Mouse (Mus musculus) embryonic fibroblast, embryonic 13.5 days (primary cell): ENCODE data around the gene Creg1. TPM values are rescaled to one million over a fixed set of nuclear protein-coding genes. Genes with fewer than 3 reads are reported as not detected.

Experiments used
- H3K27ac ChIP-seq: 2 replicates; pipeline ENCODE4 v1.5.1; 2012; ENCODE audit warnings: low read length, control low read depth, inconsistent platforms; ENCODE audit not compliant: insufficient read depth
- H3K4me1 ChIP-seq: 2 replicates; pipeline ENCODE4 v1.6.1; 2011; ENCODE audit warnings: low read length; ENCODE audit not compliant: control insufficient read depth, insufficient read depth
- H3K4me3 ChIP-seq: 2 replicates; pipeline ENCODE4 v1.5.1; 2011; ENCODE audit warnings: mild to moderate bottlenecking, control low read depth, low read length; ENCODE audit not compliant: insufficient read depth
- CTCF ChIP-seq: IDR thresholded peaks from 2 replicates; pipeline ENCODE4 v1.5.1; 2011; ENCODE audit warnings: mild to moderate bottlenecking, control low read depth, low read length, moderate library complexity, borderline replicate concordance; ENCODE audit not compliant: insufficient read depth
- POLR2A ChIP-seq: IDR thresholded peaks from 2 replicates; pipeline ENCODE4 v1.6.1; 2011; ENCODE audit warnings: low read depth, mild to moderate bottlenecking, control low read depth, low read length, moderate library complexity
- polyA plus RNA-seq: library from polyadenylated mRNA; stranded (reverse); fragments of >200 nt; gene quantifications from 2 replicates; pipeline ENCODE4 v1.2.4, GENCODE M21; 2011; ENCODE audit warnings: low read depth; ENCODE audit not compliant: missing spikeins, insufficient read length

Gene Creg1
- polyA plus RNA-seq, 1 experiment = 37.5 TPM

DNA sequence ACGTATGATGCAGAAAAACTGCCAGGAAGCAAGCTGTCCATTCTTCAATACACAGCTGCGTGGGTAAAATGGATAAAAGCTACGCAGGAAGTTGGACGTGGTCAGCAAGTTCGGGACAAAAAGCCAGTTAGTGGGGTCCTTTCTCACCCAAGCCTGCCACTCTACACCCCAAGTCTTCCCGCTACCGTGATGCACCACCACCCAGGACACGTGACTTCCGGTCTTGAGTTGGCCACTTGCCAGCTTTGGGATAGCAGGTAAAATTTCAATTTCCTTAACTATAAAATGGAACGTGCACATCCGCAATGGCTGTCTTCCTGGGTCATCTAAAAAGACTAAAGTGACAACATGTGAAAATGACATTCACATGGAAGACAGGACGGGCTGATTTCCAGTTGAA, 18.4 kb downstream of the Creg1 start:
- H3K4me3 ChIP-seq = no peak overlapping the region
- H3K4me1 ChIP-seq = no peaks in the 10 kb centered on the region; the same call in 1 of the 2 replicates
- H3K27ac ChIP-seq = no peak overlapping the region
- TF ChIP-seq CTCF = no peak
- no peak for TF ChIP-seq POLR2A

GRCm38 (mm10) chr1:165786296-165786695, 22.8 kb downstream of the Creg1 start:
- no peaks in the 10 kb centered on the region; the same call in 1 of the 2 replicates for H3K4me1 ChIP-seq
- H3K27ac ChIP-seq = no peak overlapping the region
- TF ChIP-seq POLR2A (no peak), CTCF (no peak)
- H3K4me3 ChIP-seq = no peak overlapping the region

- TF ChIP-seq POLR2A (no peak), CTCF (no peak)
- no peak within 1 kb of the TSS for H3K4me3 ChIP-seq
- no peak within 1 kb of the TSS for H3K27ac ChIP-seq
- no peaks in the 10 kb centered on the region; the same call in 1 of the 2 replicates for H3K4me1 ChIP-seq
These were observed 25.0 kb downstream of the Creg1 start, which contains the start of gene Cd247 for GRCm38 (mm10) chr1:165788511-165788910. Gene Cd247, plus strand, starts transcription at chr1:165788681.

DNA sequence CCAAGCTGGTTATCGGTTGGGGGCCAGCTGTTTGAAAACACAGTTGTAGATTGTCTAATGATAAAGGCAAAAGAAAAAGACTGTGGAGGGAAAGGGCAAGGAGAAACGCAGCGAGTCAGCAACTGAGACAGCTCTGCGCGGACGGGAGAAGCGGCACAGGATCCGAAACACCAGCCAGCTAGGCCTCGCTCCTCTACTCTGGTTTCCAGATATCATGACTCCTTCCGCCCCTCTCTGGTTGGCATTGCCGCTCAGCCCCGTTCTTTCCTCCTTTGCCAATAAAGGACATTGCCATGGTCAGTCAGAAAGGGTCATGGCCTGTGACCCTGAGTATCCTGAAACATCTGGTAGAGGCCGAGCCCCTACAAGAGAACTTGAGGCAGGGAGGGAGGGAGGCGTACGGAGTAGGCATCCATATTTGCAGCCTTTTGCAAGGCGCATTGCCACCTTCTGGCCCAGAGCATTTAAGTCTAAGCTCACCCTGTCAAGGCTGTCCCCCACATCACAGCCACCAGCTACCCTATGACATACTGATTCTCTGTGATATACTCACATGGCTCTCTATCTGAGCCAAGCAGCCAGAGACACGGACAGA, 25.6 kb downstream of the Creg1 start:
- Histone ChIP-seq H3K4me1 (no peaks in the 10 kb centered on the region; the same call in 1 of the 2 replicates), H3K4me3 (no peak overlapping the region), H3K27ac (no peak overlapping the region)
- TF ChIP-seq POLR2A (no peak), CTCF (no peak)

DNA sequence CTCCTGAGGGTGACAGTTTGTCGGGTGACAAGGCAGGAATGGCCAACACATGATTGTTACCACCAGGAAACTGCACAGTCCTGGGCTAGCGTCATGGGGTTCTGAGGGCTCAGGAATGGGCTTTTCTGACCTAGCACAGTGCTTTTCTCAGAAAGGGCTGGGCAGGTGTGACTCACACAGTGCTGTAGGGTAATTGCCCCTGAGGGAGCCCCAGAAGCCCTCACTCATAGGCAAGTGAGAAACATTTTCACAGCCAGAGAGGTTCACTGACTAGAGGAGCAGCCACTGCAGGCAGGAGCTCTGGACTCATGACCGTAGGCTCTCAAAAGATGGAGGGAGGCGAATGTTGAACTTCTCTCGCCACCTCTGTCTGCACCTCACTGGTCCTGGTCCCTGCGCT, 26.4 kb downstream of the Creg1 start:
- H3K27ac ChIP-seq = no peak overlapping the region
- H3K4me3 ChIP-seq = no peak overlapping the region
- H3K4me1 ChIP-seq = no peaks in the 10 kb centered on the region; the same call in 1 of the 2 replicates
- no peak for TF ChIP-seq CTCF
- TF ChIP-seq POLR2A = no peak

DNA sequence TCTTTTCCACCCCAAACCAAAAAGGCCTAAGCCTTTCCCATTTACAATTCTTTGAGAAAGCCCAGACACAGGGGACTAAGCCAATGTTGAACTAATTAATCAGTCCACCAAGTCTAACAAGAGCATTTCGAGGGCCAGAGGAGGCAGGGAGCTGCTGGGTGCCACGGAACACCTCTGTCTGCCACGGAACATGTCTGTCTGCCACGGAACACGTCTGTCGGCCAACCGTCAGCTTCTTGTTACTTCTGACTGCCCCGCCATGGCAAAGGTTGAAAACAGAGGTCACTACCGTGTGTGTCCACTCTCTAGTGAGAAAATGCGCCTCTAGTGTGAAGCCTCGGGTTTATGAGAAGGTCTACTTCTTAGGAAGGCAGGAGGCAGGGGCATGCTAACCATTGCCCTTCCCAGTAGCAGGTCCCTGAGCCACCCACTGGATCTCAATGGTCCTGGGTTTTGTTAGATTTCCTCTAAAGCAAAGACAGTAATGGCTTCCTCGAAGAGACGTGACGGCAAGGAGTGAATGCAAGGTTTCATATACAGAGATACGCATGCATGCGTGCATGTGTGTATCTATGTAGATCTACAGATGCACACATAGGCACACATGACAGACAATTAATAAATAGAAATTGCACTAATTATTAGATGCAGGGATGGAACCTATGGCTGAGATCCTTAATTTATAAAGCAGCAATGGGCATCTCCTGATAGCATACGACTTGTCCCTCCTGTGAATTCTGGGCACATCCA, 27.1 kb downstream of the Creg1 start:
- Histone ChIP-seq H3K27ac (no peak overlapping the region), H3K4me1 (no peaks in the 10 kb centered on the region; the same call in 1 of the 2 replicates), H3K4me3 (no peak overlapping the region)
- TF ChIP-seq POLR2A (no peak), CTCF (no peak)

GRCm38 (mm10) chr1:165791411-165791810, 27.9 kb downstream of the Creg1 start:
- Histone ChIP-seq H3K27ac (no peak overlapping the region), H3K4me3 (no peak overlapping the region), H3K4me1 (no peaks in the 10 kb centered on the region; the same call in 1 of the 2 replicates)
- TF ChIP-seq POLR2A (no peak), CTCF (no peak)

- no peak for TF ChIP-seq POLR2A
- TF ChIP-seq CTCF = no peak
- H3K4me1 ChIP-seq = no peaks in the 10 kb centered on the region
- H3K27ac ChIP-seq = no peak overlapping the region
- no peak overlapping the region for H3K4me3 ChIP-seq
These were observed 38.3 kb downstream of the Creg1 start for GRCm38 (mm10) chr1:165801709-165802310.

DNA sequence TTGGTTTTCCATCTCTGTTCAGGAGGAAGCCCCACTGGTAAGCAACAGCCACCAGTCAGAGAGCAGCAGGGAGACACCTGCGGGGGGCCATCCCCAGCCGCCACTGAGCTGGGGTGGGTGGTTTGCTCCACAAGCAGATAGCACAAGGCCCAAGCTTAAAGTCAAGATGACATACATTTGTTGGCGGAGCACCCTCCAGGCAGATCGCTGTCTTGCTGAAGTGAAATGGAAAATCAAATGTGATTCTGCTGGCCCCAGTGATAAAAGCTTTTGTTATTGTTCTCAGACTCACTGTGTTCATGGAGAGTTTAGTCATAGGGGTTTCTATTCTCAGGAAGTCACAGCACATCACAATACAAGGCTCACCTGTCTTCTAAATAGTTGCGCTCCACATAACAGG, 39.6 kb downstream of the Creg1 start:
- Histone ChIP-seq H3K4me3 (no peak overlapping the region), H3K4me1 (no peaks in the 10 kb centered on the region), H3K27ac (no peak overlapping the region)
- TF ChIP-seq CTCF (no peak), POLR2A (no peak)

DNA sequence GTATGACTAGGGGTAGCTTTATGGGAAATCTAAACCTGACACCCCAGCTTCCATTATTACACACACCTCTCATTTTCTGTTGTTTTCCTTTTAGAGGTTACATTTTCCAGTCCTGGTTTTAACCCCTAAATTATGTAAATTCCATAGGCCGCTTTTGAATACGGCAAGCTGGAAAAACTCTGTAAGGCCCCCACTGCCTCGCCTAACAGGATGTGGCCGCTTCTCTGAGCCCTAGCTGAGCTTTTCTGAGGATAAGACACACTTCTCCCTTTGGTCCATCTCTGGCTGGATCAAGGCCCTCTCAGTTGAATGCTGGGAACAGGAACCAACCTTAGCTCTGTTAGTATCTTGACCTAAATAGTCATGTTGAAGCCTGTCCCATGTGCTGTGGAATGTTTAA, 40.6 kb downstream of the Creg1 start:
- Histone ChIP-seq H3K4me3 (no peak overlapping the region), H3K27ac (no peak overlapping the region), H3K4me1 (no peaks in the 10 kb centered on the region)
- TF ChIP-seq CTCF = no peak
- no peak for TF ChIP-seq POLR2A

DNA sequence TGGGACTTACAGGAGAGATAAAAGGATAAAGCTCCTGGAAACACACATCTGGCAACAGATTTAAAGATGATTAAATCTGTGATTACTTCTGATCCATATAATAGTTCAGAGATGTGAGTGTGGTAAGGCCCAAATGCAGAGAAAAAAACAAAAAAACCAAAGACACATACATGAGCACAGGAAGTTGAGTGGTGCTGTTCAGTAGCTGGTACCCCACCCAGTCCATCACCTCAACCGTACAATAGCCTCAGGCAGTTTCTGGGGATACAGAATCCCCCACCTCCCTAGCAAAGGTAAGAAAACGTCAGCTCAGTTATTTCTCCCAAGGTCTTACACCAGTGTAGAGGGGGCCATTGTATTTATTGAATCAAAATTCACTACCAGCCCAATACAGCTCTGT, 47.1 kb downstream of the Creg1 start:
- no peak overlapping the region for H3K4me3 ChIP-seq
- H3K27ac ChIP-seq = no peak overlapping the region
- H3K4me1 ChIP-seq = peaks cover 3% of the 10 kb centered on the region; the same call in 1 of the 2 replicates
- TF ChIP-seq CTCF = no peak
- TF ChIP-seq POLR2A = no peak
